Comparison of ENCODE assay signal across 22 mouse cellular contexts in genomic region chr5:3482474-3482873, GRCm38 (mm10).
DNase-seq lines count a peak whose midpoint lies in the region; ATAC-seq lines count a peak whose summit lies in the region.
"Had no signal": no experiment of that assay in that cellular context is flagged by ENCODE, and none has a peak within 500 bp of the region (broad histone marks: within the 10 kb centered on the region; RNA-seq: fewer than 3 reads in every experiment).

No protein-coding gene starts in this region.

- H3K9me3 ChIP-seq in megakaryocyte, embryonic 14.5 days: no peaks in the 10 kb centered on the region
- H3K9me3 ChIP-seq: embryonic facial prominence, embryonic 10.5 days; forebrain, embryonic 13.5 days; forebrain, embryonic 15.5 days; G1E had no signal

- ATAC-seq in megakaryocyte, adult 5-6 weeks (ENCODE audit: poor library complexity, severe bottlenecking): no peak
- no peak for ATAC-seq in cerebellum, adult (ENCODE audit: insufficient number of reproducible peaks, low FRiP score, low TSS enrichment)
- ATAC-seq: CD4-positive, CD25-positive, alpha-beta regulatory T cell, adult 4 months; forebrain, embryonic 13.5 days; forebrain, embryonic 15.5 days; forebrain, postnatal 0 days had no signal

- H3K4me3 ChIP-seq in megakaryocyte, embryonic 14.5 days (replicated peaks): peak overlapping the region; percentile 5
- H3K4me3 ChIP-seq: embryonic facial prominence, embryonic 10.5 days; embryonic facial prominence, embryonic 12.5 days; forebrain, embryonic 13.5 days; forebrain, embryonic 15.5 days had no signal

- DNase-seq in heart, adult 11 months: peak; percentile 41
- no peak for DNase-seq in heart, adult 8-10 months (ENCODE audit: low spot score)
- DNase-seq: adrenal gland, adult 2 months; adrenal gland, postnatal 10 days; adrenal gland, postnatal 25 days; B cell, adult 2 months; cerebellum, adult 11-12 months; cerebellum, adult 2 months; cerebellum, adult 9-10 months; cerebellum, postnatal 10 days; cerebellum, postnatal 25 days; forebrain, postnatal 0 days had no signal

- peaks cover 87% of the 10 kb centered on the region for H3K4me1 ChIP-seq in megakaryocyte, embryonic 14.5 days
- H3K4me1 ChIP-seq: embryonic facial prominence, embryonic 12.5 days; forebrain, embryonic 13.5 days; forebrain, embryonic 15.5 days had no signal

- no peaks in the 10 kb centered on the region for H3K27me3 ChIP-seq in megakaryocyte, embryonic 14.5 days (replicated peaks)
- H3K27me3 ChIP-seq: CH12.LX; embryonic facial prominence, embryonic 12.5 days; forebrain, embryonic 13.5 days; forebrain, embryonic 15.5 days had no signal

- peaks cover 51% of the 10 kb centered on the region for H3K36me3 ChIP-seq in megakaryocyte, embryonic 14.5 days (replicated peaks; ENCODE audit: low read length)
- H3K36me3 ChIP-seq: forebrain, embryonic 15.5 days had no signal
